Mouse (Mus musculus): ENCODE data around the gene Rnf216.

DNA sequence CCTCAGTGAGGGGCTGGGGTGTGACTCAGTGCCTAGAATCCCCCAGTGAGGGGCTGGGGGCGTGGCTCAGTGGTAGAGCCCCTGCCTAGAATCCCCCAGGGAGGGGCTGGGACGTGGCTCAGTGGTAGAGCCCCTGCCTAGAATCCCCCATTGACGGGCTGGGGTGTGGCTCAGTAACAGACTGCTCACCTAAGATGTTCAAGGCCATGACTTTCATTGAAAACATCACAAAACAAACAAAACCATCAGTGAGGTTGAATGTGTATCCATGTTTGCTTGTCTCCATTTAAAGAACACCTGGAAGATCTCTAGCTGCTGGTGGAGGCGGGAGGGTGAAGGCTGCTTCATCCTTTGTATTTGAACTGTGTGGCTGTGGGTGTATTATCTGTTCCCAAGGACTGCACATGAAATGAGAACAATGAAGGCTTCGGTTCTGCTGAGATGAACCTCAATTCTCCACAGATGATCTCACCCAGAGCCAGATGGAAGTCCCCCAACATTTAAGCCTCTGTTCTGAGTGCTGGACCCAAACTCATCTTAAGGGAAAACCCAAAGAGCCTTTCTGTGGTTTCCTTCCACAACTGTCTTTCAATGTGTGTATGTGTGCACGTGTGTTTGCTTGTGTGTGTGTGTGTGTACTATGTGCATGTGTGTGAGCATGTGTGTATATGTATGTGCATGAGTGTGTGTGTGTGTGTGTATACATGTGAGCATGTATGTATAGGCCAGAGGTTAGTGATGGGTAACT, 155.7 kb downstream of the Rnf216 start:
- TF ChIP-seq CTCF (IDR thresholded peaks at IDR 0.05; ENCODE audit: low read depth, low read length) = no peak
- TF ChIP-seq POLR2A (IDR thresholded peaks at IDR 0.05; ENCODE audit: borderline replicate concordance, low read depth, low read length) = no peak
